Mouse (Mus musculus) embryonic facial prominence, embryonic 11.5 days (tissue): ENCODE data around the gene Stim2. TPM values are rescaled to one million over a fixed set of nuclear protein-coding genes. Genes with fewer than 3 reads are reported as not detected.

Experiments
- ATAC-seq: fragments of 200-750 bp; cut with Nextera tagmentation; replicated peaks from 2 replicates; pipeline ENCODE4 v1.8.0; 2017; ENCODE audit warnings: low read depth; ENCODE audit not compliant: insufficient number of reproducible peaks, low FRiP score, low TSS enrichment
- DNase-seq: peaks from one replicate; pipeline ENCODE4 v3.0.0-alpha.2; 2015; ENCODE audit warnings: low spot score
- H3K27ac ChIP-seq: fragments of 300-500 bp; sonication (generic); replicated peaks from 2 replicates; pipeline ENCODE4 v1.5.1; 2014; ENCODE audit warnings: mild to moderate bottlenecking, low read depth, low read length, control low read depth
- H3K27me3 ChIP-seq: fragments of 300-500 bp; sonication (generic); 2 replicates; pipeline ENCODE4 v1.6.1; 2014; ENCODE audit warnings: mild to moderate bottlenecking, low read length, moderate library complexity, mixed read lengths; ENCODE audit not compliant: control insufficient read depth, insufficient read depth
- H3K36me3 ChIP-seq: fragments of 300-500 bp; sonication (generic); replicated peaks from 2 replicates; pipeline ENCODE4 v1.6.1; 2014; ENCODE audit warnings: low read depth, mild to moderate bottlenecking, low read length, moderate library complexity, mixed read lengths; ENCODE audit not compliant: control insufficient read depth, insufficient read depth
- H3K4me1 ChIP-seq: fragments of 300-500 bp; sonication (generic); 2 replicates; pipeline ENCODE4 v1.6.1; 2014; ENCODE audit warnings: low read length, mixed read lengths; ENCODE audit not compliant: control insufficient read depth, insufficient read depth
- H3K4me2 ChIP-seq: fragments of 300-500 bp; sonication (generic); 2 replicates; pipeline ENCODE4 v1.6.1; 2014; ENCODE audit warnings: low read depth, mild to moderate bottlenecking, control low read depth, low read length, moderate library complexity
- H3K4me3 ChIP-seq: fragments of 300-500 bp; sonication (generic); 2 replicates; pipeline ENCODE4 v1.5.1; 2014; ENCODE audit warnings: low read depth, low read length, control low read depth
- H3K9ac ChIP-seq: fragments of 300-500 bp; sonication (generic); replicated peaks from 2 replicates; pipeline ENCODE4 v1.6.1; 2014; ENCODE audit warnings: mild to moderate bottlenecking, control low read depth, low read length
- H3K9me3 ChIP-seq: fragments of 300-500 bp; sonication (generic); replicated peaks from 2 replicates; pipeline ENCODE4 v1.6.1; 2016; ENCODE audit warnings: mild to moderate bottlenecking, low read length, inconsistent platforms, mixed read lengths; ENCODE audit not compliant: control insufficient read depth
- WGBS: fragments of 180-500 bp; shearing (Covaris S2); extraction: QIAGEN DNeasy Blood & Tissue Kit; methylation state at CpG from one replicate; pipeline ENCODE4 v1.1.7; 2014; 5-methylcytosine and 5-hydroxymethylcytosine counted together
- polyA plus RNA-seq: library from polyadenylated mRNA; unstranded; fragments of >200 nt; fragmentation: Nextera tagmentation; extraction: Ambion mirVana; gene quantifications from 2 replicates; pipeline ENCODE4 v1.2.1, GENCODE M21; 2014

The Stim2 gene
- polyA plus RNA-seq, 1 experiment from 2014 or later = 18.6 TPM

GRCm38 (mm10) chr5:53961229-53961628 lies 37.1 kb upstream of the Stim2 start:
- DNase-seq (no peak), ATAC-seq (no peak)
- Histone ChIP-seq H3K27ac (no peak overlapping the region), H3K4me1 (no peaks in the 10 kb centered on the region), H3K4me2 (no peak overlapping the region), H3K9me3 (no peaks in the 10 kb centered on the region), H3K27me3 (no peaks in the 10 kb centered on the region), H3K9ac (no peak overlapping the region), H3K4me3 (no peak overlapping the region), H3K36me3 (no peaks in the 10 kb centered on the region)
- 71% methylated on average over 5 of the region's 5 CpGs for WGBS

GRCm38 (mm10) chr5:53961830-53962515 lies 36.3 kb upstream of the Stim2 start:
- Histone ChIP-seq H3K4me2 (no peak overlapping the region), H3K4me3 (no peak overlapping the region), H3K27me3 (no peaks in the 10 kb centered on the region), H3K9ac (no peak overlapping the region), H3K4me1 (no peaks in the 10 kb centered on the region), H3K27ac (no peak overlapping the region), H3K36me3 (no peaks in the 10 kb centered on the region), H3K9me3 (no peaks in the 10 kb centered on the region)
- no peak for DNase-seq
- WGBS = 83% methylated on average over 12 of the region's 12 CpGs
- no peak for ATAC-seq

GRCm38 (mm10) chr5:53965656-53966055 lies 32.6 kb upstream of the Stim2 start:
- no peak overlapping the region for H3K9ac ChIP-seq
- H3K27me3 ChIP-seq = no peaks in the 10 kb centered on the region
- H3K4me2 ChIP-seq = no peak overlapping the region
- 89% methylated on average over 5 of the region's 5 CpGs for WGBS
- H3K36me3 ChIP-seq = no peaks in the 10 kb centered on the region
- no peak overlapping the region for H3K4me3 ChIP-seq
- no peaks in the 10 kb centered on the region for H3K4me1 ChIP-seq
- no peak for ATAC-seq
- no peak overlapping the region for H3K27ac ChIP-seq
- H3K9me3 ChIP-seq = no peaks in the 10 kb centered on the region
- no peak for DNase-seq

- H3K27ac ChIP-seq = no peak overlapping the region
- H3K9ac ChIP-seq = no peak overlapping the region
- H3K27me3 ChIP-seq = no peaks in the 10 kb centered on the region
- 92% methylated on average over 2 of the region's 2 CpGs for WGBS
- H3K4me2 ChIP-seq = no peak overlapping the region
- H3K9me3 ChIP-seq = no peaks in the 10 kb centered on the region
- DNase-seq = no peak
- no peak overlapping the region for H3K4me3 ChIP-seq
- no peaks in the 10 kb centered on the region for H3K4me1 ChIP-seq
- no peak for ATAC-seq
- H3K36me3 ChIP-seq = no peaks in the 10 kb centered on the region
These were observed 30.7 kb upstream of the Stim2 start for GRCm38 (mm10) chr5:53967560-53967959.

GRCm38 (mm10) chr5:53970178-53970577 lies 28.1 kb upstream of the Stim2 start:
- Histone ChIP-seq H3K4me2 (no peak overlapping the region), H3K9ac (no peak overlapping the region), H3K4me1 (no peaks in the 10 kb centered on the region), H3K27ac (no peak overlapping the region), H3K27me3 (no peaks in the 10 kb centered on the region), H3K4me3 (no peak overlapping the region), H3K9me3 (no peaks in the 10 kb centered on the region), H3K36me3 (no peaks in the 10 kb centered on the region)
- no peak for DNase-seq
- 75% methylated on average over 7 of the region's 7 CpGs for WGBS
- ATAC-seq = no peak

GRCm38 (mm10) chr5:53971201-53971600 lies 27.1 kb upstream of the Stim2 start:
- no peak for ATAC-seq
- H3K4me1 ChIP-seq = no peaks in the 10 kb centered on the region
- H3K4me3 ChIP-seq = no peak overlapping the region
- no peaks in the 10 kb centered on the region for H3K27me3 ChIP-seq
- WGBS = 86% methylated on average over 4 of the region's 4 CpGs
- no peaks in the 10 kb centered on the region for H3K36me3 ChIP-seq
- no peak overlapping the region for H3K27ac ChIP-seq
- no peak overlapping the region for H3K4me2 ChIP-seq
- no peak for DNase-seq
- H3K9ac ChIP-seq = no peak overlapping the region
- no peaks in the 10 kb centered on the region for H3K9me3 ChIP-seq

- Histone ChIP-seq H3K36me3 (no peaks in the 10 kb centered on the region), H3K27me3 (no peaks in the 10 kb centered on the region), H3K9me3 (no peaks in the 10 kb centered on the region), H3K4me3 (no peak overlapping the region), H3K27ac (no peak overlapping the region), H3K4me2 (no peak overlapping the region), H3K9ac (no peak overlapping the region), H3K4me1 (no peaks in the 10 kb centered on the region)
- DNase-seq = no peak
- ATAC-seq = no peak
- WGBS = 87% methylated on average over 4 of the region's 4 CpGs
These were observed 25.4 kb upstream of the Stim2 start for GRCm38 (mm10) chr5:53972905-53973304.

GRCm38 (mm10) chr5:53976497-53976896 lies 21.8 kb upstream of the Stim2 start:
- ATAC-seq = no peak
- 94% methylated on average over 16 of the region's 16 CpGs for WGBS
- Histone ChIP-seq H3K4me2 (no peak overlapping the region), H3K36me3 (no peaks in the 10 kb centered on the region), H3K9me3 (no peaks in the 10 kb centered on the region), H3K4me3 (no peak overlapping the region), H3K27me3 (no peaks in the 10 kb centered on the region), H3K27ac (no peak overlapping the region), H3K4me1 (no peaks in the 10 kb centered on the region), H3K9ac (no peak overlapping the region)
- no peak for DNase-seq
